Mouse (Mus musculus) urinary bladder, postnatal 10 days (tissue): ENCODE measurements around the gene Pkd1.
A peak's percentile ranks its signal among the peaks of the same experiment; 100 is the strongest.

Source experiments
- DNase-seq: peaks from one replicate; pipeline ENCODE4 v3.0.0; 2022; ENCODE audit warnings: low spot score

The Pkd1 gene

DNA sequence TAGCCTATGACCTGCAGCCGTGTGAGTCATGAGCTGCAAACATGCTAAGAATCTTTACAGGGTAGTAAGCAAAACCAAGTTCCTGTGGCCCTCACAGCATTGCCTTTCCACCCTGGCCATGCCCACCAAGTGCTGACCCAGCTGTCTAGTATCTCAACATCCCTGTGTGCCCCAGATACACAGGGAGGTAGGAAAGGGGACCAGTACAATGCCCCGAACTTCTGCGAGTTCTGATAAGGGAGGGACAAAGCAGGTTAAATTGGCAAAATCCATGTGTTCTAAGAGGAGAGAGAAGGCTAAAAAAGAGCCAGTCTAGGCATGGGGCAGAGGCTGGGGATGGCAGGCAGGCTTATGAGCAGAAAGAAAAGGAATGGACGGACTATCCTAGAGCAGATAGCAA, 58.7 kb downstream of the Pkd1 start:
- DNase-seq, result no peak

DNA sequence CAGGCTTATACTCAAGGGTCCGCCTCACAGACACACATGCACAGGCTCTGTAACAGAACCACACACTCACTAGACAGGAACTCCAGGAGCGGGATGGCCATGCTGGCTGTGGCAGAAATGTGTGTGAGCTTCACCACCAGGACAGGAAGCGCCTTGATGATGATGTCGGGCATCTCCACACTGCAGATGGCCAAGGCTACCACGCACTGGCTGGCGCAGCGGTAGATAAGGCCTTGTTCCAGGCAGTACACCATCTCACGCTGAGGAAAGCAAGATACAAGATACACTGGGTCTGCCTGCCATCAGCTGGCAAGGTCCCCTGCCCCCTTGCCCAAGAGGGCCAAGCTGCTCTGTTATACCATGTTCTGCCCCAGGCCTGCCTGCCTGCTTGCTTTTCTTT, 59.2 kb downstream of the Pkd1 start:
- no peak for DNase-seq

DNA sequence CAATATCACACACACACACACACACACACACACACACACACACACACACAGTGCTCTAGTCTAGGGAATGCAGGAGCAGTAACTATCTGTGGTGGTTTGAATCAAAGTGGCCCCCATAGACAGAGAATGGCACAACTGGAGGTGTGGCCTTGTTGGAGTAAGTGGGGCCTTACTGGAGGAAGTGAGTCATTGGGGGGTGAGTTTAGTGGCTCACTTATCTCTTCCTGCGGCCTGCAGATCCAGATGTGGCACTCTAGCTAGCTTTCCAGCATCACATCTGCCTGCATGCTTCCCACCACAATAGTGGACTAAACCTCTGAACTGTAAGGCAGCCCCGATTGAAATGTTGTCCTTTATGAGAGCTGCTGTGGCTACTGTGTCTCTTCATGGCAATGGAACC, 61.1 kb downstream of the Pkd1 start:
- no peak for DNase-seq

DNA sequence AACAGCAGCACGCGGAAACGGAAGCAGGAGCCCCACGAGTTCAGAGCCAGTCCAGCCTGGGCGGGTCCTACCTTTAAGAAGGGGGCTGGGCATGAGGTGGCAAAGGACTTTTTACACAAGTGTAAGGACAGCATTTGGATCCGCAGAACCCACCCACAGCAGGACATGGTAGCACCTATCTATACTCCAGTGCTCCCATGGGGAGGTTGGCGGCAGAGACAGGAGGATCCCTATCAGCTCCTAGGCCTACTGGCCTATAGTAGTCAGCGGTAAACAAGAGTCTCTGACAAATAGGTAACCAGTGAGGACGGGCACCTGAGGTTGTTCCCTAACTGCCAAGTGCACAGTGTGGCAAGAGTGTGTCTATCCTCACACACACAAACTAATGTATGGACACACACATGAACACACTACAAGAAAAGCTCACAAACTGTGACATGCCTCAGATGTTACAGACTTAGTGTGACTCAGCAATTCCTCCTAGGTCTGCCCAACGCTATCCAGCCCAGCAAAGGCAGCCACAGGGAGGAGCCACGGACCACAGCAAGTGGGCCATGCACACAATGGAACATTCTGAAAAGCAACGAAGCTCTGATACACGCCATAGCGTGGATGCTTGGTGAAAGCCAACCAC, 68.0 kb downstream of the Pkd1 start:
- DNase-seq, result no peak

DNA sequence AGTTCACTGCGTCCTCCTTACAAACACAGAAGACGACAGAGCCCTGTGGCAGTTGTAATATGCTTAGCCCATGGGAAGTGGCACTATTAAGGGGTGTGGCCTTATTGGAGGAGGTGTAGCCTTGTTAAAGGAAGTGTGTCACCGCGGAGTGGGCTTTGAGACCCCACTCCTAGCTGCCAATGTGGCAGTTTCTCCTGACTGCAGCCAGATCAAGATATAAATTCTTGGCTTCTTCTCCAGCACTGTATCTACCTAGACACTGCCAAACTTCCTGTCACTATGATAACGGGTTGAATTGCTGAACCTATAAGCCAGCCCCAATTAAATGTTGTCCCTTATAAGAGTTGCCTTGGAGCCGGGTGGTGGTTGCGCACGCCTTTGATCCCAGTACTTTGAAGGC, 75.8 kb downstream of the Pkd1 start:
- DNase-seq, result no peak

DNA sequence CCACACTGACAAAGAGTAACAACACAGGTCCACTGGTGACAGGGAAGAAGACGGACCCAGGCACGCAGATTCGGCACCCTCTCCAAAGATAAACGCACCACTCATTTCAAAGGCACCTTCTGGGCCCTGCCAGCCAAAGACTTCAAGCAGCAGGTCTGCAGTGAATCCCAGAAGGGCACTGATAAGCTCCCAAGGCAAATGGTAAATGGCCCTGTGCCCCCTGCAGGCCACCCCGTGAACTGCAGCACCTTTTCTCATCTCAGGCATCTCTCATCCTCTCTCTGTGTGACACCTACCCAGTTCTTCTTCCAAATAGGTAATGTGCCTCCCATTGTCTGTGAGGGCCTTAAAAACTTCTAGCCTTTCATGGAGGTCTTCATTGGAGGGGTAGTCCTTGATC, 79.0 kb downstream of the Pkd1 start:
- DNase-seq, result no peak

DNA sequence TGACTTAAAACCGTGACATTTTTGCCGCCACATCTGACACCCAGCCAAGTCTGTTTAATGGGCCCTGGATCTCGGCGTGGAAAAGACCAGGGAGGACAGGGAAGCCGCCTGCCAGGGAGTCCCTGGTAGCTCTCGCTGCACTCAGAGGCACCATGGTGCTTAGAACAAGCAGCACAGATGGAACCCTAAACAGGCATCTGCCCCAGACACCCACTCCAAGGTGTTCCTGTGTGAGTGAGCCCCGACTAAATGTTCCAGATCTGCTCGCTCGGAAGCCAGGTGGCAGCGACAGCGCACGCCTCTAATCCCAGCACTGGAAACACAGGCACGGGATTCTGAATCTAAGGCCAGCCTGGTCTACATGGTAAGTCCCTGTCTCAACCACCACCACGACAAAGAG, 80.4 kb downstream of the Pkd1 start:
- DNase-seq, result no peak

DNA sequence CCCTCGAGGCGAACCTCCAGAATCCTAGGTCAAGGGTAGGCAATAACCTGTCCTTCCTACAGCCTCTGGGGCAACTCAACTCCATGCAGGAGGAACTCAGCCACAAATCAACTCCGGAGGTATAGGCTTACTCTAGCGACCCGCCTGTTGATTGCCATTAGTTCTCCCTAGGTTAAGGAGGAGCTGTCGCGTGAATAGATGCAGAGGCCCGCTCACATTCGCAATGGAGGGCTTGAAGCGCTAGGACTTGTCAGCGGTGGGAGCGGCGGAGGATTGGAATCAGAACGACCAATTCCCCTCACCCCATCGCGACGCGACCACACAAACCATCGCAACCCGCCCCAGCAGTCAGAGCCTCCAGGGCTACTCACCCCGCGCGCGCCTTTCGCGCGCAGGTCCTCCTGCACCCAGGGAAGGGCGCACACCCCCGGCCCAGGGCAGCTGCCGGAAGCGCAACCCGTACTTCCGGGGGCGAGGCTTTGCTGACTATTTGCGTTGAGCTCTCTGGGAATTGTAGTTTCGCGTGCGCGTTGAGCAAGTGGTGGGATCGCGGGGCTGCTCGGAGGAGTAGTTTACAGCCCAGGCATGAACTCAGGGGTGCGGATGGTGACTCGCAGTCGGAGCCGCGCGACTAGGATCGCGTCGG, 82.7 kb downstream of the Pkd1 start, which contains the start of the genes Tsc2 and Nthl1:
TSS of gene Tsc2 (minus strand) at position 464 of the 646 bp plus-strand sequence.
TSS of gene Nthl1 (plus strand) at position 514 of the 646 bp plus-strand sequence.
- peak; percentile 36 for DNase-seq

DNA sequence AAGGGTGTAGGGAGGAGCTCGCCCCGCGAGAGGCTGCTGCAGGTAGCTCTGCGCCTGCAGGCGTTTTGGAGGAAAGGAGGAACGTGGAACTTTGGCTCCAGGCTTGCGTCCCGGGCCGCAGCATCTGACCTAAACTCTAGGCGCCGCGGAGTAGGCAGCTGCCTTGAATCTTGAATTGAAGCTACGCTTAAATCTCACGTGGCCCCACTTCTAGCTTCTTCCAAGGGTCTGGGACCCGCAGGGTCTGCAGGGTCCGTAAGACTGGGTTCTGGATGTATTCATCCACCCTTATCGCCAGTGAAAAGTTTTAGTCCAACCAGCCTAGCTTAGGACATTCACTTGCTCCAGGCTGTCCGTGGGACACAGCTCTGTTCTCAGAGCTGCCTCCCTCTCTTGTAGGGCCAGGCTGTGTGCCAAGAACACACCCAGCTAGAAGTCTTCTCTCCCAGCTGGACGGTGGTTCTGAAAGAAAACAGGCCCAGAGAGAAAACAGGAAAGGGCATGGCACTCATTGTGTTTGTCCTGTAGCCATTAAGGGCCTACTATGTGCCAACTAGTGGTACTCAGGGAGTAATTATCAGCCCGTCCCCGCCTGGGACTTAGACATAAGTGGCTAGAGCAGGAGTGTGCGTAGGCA, 83.3 kb downstream of the Pkd1 start:
- no peak for DNase-seq

DNA sequence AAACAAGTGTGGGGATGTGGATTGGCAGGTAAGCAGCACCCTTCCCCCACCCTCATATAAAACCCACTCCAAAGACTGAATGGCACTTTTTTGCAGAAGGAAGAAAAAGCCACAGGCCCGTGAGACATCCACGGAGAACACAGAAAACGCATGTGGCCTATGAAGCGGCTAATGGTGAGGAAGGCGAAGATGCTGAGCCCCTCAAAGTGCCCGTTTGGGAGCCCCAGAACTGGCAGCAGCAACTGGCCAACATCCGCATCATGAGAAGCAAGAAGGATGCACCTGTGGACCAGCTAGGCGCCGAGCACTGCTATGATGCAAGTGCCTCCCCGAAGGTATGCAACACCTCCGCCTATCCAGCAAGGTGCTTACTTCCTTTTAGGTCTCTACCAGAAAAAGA, 84.2 kb downstream of the Pkd1 start:
- no peak for DNase-seq

DNA sequence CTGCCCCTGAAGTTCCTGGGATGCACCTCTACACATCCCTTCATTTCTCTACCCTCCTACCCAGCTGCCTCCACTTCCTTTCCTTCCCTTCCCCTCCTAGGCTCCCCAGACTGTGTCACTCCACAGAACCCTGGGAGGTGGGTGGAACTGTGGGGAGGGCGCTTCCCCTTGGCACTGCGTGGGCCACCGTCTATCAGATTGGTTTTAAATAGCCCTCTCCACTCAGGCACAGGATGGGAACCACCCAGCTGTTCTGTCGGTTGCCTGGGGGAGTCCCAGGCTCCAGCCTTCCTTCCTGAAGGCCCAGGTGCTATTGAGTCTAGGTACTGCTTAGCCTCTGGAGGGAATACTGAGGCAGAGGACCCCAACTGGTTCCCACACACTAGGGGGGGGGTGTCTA, 85.4 kb downstream of the Pkd1 start:
- DNase-seq, result no peak

DNA sequence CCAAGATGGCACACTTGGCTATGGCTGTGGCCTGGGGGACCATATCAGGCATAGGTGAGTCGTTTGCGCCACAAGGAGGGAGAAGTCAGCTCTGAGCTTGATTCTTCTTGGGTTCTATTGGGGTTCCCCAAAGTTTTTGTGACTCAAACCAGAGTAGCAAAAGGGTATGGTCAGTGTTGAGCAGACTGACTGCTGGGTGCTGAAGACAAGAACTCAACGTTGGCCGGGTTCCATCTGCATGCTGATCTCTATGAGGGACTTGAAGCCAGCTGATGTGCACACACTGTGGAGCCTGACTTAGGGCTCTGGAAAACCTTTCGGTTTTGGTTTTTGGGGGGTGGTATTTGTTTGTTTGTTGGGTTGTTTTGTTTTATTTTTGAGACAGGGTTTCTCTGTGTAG, 86.1 kb downstream of the Pkd1 start:
- no peak for DNase-seq

DNA sequence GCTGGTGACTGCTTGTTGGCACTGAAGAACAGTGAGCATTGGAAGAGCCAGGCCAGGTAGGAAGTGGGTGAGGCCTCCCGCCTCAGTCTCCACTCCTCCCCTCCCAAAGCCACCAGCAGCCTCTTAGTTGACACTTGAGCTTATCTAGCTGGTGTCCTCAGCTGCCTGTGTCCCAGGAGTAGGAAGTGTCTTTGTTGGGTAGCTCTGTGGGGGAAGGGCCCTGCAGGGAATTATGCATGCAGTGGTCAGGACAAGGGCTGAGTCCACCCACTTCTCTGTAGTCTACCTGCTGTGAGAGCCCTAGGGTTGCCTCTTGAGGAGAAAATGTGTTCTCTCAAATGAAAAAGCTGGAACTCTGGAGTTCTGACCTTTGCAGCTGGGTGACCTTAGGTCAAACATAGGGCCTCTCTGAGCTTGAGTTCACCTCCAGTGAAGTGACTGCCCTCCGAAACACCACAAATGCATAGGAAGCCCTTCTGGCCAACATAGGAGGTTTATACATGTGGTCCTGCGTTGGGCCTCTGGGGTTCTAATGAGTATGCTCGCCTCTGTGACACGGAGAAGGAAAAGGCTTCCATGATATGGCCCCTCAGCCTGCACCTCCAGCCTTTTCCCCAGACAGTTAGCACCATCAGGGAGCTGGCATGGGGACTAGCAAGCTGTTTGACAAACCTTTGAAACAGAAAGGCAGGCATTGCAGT, 87.3 kb downstream of the Pkd1 start:
- no peak for DNase-seq

DNA sequence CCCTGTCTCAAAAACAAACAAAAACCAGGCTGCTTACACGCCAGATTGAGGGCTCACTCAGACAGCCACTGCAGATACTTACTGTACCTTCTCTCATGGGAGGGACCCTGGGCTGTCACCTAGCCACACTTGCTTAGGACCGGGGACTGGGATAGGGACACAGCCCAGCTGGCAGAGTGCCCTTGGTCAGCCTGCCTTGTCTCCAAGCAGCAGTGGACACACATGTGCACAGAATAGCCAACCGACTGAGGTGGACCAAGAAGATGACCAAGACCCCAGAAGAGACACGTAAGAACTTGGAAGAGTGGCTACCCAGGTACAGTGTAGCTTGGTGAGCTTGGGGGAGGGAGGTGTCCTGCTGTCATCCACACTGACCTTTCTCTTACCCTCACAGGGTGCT, 88.6 kb downstream of the Pkd1 start:
- no peak for DNase-seq

DNA sequence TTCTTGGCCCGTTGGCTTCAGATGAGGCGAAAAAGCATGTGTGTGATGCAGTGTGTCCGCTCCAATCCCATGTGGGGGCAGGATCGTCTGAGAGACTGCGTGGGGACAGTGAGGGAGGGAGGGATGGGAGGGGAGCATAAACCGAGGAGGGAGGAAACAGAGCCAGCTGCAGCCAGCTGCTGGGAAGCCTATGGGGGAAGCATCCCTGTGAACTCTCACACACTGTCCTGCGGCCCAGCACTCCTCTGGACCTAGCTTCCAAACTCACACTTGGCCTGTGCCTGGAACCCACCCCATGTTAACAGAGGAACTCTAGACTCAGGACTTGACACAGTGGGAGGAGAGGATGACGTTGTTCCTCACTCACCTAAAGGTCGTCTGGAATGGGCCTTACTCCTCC, 89.2 kb downstream of the Pkd1 start:
- DNase-seq, result no peak

DNA sequence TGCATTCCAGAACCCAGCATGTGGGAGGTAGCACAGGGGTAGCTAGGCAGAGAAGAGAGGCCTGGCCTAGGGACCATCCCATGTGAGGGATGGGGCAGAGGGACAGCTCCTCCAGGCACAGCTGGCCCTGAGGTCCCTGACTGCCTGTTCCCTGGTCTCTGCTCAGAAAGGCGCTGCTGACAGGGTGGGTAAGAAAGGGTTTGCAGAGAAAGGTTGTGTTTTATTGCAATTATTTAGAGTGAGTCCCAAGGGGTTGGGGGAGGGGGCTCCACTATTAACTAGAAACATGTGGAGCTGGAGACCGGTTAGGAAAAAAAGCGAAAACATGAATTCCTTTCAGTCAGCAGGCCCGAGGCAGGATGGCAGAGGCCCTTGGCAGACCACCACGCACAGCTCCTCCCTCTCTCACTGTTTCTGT, 89.9 kb downstream of the Pkd1 start:
- DNase-seq, result no peak

DNA sequence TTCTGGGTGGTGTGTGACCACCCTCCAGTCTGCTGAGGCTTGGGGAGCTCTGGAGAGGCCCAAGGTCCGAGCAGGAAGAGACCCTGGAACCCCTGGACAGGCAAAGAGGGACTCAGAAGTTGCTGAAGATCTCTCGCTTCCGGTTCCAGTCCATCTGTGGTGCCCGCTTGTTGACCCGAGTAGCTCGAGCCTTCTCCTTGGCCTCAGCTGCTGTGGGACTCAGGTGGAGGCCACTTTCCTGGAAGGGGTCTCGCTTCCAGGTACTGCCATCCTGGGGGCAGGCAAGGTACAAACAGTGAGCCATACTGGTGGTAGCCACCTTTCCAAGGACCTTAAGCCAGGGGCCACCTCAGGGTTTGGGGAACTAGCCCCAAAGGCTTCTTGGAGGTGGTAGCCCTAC, 90.5 kb downstream of the Pkd1 start:
- no peak for DNase-seq

DNA sequence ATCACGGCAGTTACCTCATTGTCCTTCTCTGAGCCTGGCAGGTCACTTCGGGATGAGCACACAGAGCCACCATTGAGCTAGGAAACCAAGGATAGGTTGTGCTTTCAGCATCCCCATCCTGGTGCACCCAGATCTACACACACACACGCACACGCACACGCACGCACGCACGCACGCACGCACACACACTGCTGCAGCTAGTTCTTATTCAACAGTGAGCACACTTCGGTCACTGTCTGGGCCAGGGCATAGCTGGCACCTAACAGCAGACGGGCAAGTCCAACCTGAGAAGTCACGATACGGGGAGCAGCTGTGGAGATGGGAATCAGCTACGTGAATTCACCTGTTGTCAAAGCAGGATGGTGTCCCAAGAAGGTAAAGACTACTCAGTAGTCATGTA, 90.9 kb downstream of the Pkd1 start:
- no peak for DNase-seq

DNA sequence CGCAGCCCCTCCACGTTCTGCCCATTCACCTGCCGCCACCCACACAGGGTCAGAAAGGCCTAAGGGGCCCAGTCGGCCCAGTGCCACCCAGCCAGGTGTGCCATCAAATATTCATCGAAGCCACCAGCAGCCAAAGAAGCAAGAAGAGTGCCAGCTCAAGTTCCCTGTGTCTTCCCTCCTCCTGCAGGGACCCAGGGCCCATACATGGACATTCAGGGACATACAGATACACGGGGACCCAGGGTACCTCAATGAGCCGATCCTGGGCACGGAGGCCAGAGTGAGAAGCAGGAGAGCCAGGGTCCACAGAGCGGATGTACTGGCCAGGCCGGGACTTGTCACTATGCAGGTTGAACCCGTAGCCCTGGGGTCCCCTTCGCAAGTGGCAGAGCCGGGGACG, 92.3 kb downstream of the Pkd1 start:
- no peak for DNase-seq

DNA sequence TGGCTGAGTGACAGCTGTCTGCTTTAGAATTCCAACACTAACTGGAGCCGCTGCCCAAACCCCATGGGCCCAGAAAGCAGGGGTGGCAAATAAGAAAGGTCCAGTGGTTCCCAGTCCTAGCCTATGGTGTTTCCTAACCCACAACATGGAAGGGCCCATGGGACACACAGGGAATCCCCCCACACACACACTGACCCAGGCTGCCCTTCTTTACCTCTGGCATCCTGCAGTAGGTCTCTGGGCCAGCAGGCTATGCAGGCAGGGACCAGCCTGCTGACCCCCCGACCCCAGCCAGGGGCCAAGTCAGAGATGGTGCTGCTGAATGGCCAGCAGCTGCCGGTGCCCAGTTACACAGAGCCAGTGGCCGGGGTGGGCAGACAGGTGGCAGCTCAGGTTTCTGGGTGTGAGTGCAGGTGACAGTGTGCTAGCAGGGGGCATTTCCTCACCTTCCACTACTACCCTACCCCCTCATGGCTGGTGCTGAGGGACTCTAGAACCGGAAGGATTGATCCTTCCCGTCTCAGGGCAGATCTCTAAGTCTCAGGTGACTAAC, 93.2 kb downstream of the Pkd1 start:
- no peak for DNase-seq

DNA sequence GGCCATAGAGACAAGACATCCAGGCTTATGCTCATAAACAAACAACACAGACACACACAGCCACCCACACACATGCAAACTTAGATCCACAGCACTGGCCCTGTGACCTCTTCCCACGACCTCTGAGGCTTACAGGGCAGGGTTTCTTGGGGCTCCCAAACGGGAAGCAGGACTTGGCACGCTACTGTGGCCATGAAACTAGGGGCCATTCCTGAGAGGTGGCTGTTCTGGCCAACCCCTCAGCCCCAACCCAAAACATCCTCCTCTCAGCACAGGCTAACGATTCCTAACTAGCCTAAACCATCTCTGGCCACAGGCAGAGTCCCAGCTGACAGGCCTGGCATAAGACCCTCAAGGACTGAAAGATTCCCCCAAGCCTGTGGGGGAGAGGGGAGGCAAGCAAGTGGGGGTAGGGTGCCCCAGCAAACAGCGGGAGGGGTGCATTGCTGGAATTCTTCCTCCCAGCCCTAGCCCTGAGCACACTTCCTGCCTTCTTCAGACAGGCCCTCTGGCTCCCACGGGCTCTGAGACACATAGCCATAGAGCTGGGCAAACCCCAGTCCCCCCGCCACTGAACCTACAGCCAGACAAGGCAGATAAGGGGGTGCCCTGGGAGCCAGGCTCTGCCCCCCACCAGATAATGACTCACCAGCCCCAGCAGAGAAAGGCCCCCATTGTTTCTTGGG, 94.5 kb downstream of the Pkd1 start:
- no peak for DNase-seq
